Mouse (Mus musculus): ENCODE results near the gene Mettl22.

GRCm38 (mm10) chr16:8529389-8529788 lies 58.8 kb downstream of the Mettl22 start:
- no peak for TF ChIP-seq CTCF (IDR thresholded peaks at IDR 0.05; ENCODE audit: borderline replicate concordance, extremely low read depth, insufficient read depth, insufficient read length)
- no peak for TF ChIP-seq POLR2A (IDR thresholded peaks at IDR 0.05; ENCODE audit: borderline replicate concordance, extremely low read depth, insufficient read depth, insufficient read length, poor library complexity, severe bottlenecking)

Data from brain, embryonic 14.5 days (tissue).